Mouse (Mus musculus) embryonic fibroblast, embryonic 13.5 days (primary cell): Measurements from ENCODE around the gene Hps6. TPM values are rescaled to one million over a fixed set of nuclear protein-coding genes. Genes with fewer than 3 reads are reported as not detected.
A peak's percentile ranks its signal among the peaks of the same experiment; 100 is the strongest.
"Not testable (repeated sequence)": the region's sequence is repeated elsewhere in the genome, so short reads cannot be mapped to it uniquely, and the experiment has no call there.

ENCODE experiments used
- H3K27ac ChIP-seq: 2 replicates; pipeline ENCODE4 v1.5.1; 2012; ENCODE audit warnings: low read length, control low read depth, inconsistent platforms; ENCODE audit not compliant: insufficient read depth
- H3K4me1 ChIP-seq: 2 replicates; pipeline ENCODE4 v1.6.1; 2011; ENCODE audit warnings: low read length; ENCODE audit not compliant: control insufficient read depth, insufficient read depth
- H3K4me3 ChIP-seq: 2 replicates; pipeline ENCODE4 v1.5.1; 2011; ENCODE audit warnings: mild to moderate bottlenecking, control low read depth, low read length; ENCODE audit not compliant: insufficient read depth
- CTCF ChIP-seq: IDR thresholded peaks from 2 replicates; pipeline ENCODE4 v1.5.1; 2011; ENCODE audit warnings: mild to moderate bottlenecking, control low read depth, low read length, moderate library complexity, borderline replicate concordance; ENCODE audit not compliant: insufficient read depth
- POLR2A ChIP-seq: IDR thresholded peaks from 2 replicates; pipeline ENCODE4 v1.6.1; 2011; ENCODE audit warnings: low read depth, mild to moderate bottlenecking, control low read depth, low read length, moderate library complexity
- polyA plus RNA-seq: library from polyadenylated mRNA; stranded (reverse); fragments of >200 nt; gene quantifications from 2 replicates; pipeline ENCODE4 v1.2.4, GENCODE M21; 2011; ENCODE audit warnings: low read depth; ENCODE audit not compliant: missing spikeins, insufficient read length

Hps6 gene
- polyA plus RNA-seq: 4.7 and 5.4 TPM in 2 replicates

DNA sequence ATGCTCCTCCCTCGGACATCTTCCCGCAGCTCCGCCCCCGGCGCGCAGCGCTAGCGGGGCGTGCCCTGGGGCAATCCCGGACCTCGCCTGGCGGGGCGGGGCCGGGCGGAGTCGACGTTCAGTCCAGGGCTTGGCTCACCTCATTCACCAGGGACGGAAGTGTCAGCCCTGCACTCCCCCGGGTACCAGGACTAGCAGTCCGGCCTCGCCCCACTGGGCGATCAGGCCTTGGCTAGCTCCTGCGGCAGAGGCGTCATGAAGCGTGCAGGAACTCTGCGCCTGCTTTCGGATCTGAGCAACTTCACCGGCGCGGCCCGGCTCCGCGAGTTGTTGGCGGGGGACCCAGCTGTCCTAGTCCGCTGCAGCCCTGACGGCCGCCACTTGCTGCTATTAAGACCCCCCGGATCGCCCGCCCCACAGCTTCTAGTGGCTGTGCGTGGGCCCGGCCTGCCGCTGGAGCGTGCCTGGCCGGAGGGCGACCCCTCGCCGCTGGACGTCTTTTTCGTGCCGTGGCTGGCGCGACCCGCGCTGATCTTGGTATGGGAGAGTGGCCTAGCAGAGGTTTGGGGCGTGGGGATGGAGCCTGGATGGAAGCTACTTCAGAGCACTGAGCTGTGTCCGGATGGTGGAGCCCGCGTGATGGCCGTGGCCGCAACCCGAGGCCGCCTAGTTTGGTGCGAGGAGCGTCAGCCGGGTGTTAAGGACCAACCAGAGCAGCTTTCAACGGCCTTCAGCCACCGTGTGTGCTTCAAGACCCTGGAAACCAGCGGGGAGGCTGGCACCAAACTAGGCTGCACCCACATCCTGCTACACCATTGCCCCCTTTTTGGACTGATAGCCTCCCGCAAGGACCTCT lies at the start of gene Hps6:
TSS of gene Hps6 (plus strand) at position 138 of the 856 bp plus-strand sequence.
- peak within 1 kb of the TSS; percentile 62 for H3K27ac ChIP-seq
- 0 out of 2 replicates have a peak, but pooled peaks cover 5% of the 10 kb centered on the region for H3K4me1 ChIP-seq
- TF ChIP-seq CTCF (no peak), POLR2A (peak; percentile 94)
- H3K4me3 ChIP-seq: peak within 1 kb of the TSS; percentile 66

DNA sequence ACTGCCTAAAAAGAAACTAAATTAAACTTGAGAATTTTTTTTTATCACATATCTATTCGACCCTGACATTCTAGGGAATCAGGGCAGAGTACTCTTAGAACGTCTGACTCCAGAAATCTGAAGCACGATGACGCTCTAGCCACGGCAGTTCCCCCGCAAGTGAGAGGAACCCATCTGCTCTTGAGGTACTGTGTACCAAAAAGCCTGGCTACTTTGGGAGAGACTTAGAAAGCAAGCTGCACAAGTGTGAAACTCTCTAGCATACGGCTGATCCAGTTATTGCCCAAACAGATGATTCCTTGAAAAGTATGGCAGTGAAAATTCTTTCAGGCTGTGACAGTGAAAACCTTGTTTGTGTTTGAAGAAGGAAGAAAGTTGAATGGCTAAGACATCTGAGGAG lies 46.6 kb upstream of the Hps6 start:
- Histone ChIP-seq H3K4me3 (no peak overlapping the region), H3K4me1 (no peaks in the 10 kb centered on the region), H3K27ac (no peak overlapping the region)
- TF ChIP-seq CTCF (no peak), POLR2A (no peak)

DNA sequence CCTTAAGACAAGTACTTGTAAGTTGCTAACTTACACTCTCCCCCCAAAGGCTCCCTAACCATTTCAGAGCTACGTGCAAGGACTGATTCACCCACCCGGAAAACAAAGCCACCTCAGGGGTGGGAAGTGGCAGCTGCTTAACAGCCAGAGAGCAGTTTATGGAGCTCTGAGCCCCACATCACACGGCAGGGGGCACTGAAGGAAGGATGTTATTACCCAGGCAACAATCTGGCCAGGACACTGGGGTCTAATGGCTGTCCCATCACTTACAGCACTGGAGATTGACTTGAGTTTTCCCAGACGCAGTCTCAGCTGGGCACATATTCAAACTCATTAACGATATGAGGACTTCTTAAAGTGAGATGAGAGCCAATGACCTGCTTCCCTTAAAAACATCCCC lies 42.5 kb upstream of the Hps6 start:
- Histone ChIP-seq H3K4me1 (no peaks in the 10 kb centered on the region), H3K27ac (no peak overlapping the region), H3K4me3 (no peak overlapping the region)
- TF ChIP-seq CTCF (no peak), POLR2A (no peak)

DNA sequence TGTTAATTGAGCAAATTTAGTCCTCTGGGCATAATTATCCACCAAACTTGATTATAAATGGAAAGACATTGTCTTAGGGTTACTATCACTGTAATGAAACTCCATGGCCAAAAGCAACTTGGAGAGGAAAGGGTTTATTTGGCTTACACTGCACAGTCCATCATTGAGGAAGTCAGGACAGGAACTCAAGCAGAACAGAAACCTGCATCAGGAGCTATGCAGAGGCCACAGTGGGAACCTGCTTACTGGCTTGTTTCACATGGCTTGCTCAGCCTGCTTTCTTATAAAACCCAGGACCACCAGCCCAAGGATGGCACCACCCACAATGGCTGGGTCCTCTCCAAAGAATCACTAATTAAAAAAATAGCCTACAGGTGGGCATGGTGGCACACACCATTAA lies 18.9 kb upstream of the Hps6 start:
- Histone ChIP-seq H3K4me1 (no peaks in the 10 kb centered on the region), H3K27ac (no peak overlapping the region), H3K4me3 (no peak overlapping the region)
- TF ChIP-seq CTCF: no peak
- no peak for TF ChIP-seq POLR2A

DNA sequence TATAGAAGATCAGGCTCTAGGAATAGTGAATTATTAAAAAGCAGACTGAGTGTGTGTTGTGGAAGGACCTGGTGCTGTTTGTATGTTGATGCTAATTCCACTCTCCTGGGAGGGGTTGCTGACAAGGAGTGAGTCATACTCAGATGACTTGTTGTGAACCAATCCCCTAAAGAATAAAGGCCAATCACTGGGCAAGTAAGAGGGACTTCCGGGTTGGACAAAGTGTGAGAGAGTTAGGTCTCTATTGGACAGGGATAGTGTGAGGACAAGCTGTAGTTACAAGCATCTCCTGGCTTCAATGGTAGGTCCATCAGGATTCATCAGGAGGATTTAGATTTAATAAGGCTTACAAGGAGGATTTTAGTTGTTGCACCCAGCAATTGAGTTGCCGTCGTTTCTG lies 15.1 kb upstream of the Hps6 start:
- Histone ChIP-seq H3K27ac (no peak overlapping the region), H3K4me3 (no peak overlapping the region), H3K4me1 (no peaks in the 10 kb centered on the region)
- no peak for TF ChIP-seq POLR2A
- TF ChIP-seq CTCF: no peak

DNA sequence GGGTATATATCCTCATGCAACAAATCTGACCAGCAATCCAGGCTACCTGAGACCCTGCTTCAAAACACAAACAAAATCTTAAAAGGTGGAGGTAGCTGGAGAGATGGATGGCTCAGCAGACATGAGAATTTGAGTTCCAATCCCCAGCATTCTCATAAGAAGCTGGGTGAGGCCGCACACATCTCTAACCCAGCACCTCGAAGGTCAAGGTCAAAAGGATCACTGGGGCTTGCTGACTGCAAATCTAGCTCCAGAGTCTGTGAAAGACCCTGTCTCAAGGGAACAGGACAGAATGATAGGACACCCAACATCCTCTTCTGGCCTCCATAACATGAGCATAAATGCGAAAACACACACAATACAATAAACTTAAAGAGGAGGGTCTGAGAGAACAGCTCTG lies 12.1 kb upstream of the Hps6 start:
- Histone ChIP-seq H3K27ac (no peak overlapping the region), H3K4me1 (no peaks in the 10 kb centered on the region), H3K4me3 (no peak overlapping the region)
- TF ChIP-seq CTCF: no peak
- TF ChIP-seq POLR2A: no peak

DNA sequence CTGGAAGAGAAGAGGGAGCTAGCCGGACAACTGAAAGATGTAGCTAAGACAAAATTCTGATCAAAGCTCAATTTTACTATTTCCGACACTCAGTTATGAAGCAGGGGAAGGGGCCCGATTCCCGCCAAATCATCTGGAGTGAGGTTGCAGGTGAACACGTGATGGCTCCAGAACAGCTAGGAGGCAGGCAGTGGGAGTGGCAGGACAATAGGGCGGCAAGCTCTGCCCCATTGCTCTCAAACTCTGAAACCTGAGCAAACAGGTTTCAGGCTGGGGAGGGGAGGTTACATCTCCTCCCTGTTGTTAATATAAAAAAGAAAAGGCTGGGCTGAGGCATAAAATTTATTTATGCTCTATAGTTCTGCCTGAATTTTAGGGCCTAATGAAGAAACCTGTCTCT lies 9.9 kb upstream of the Hps6 start:
- H3K27ac ChIP-seq, H3K4me3 ChIP-seq, H3K4me1 ChIP-seq: not testable (repeated sequence)

DNA sequence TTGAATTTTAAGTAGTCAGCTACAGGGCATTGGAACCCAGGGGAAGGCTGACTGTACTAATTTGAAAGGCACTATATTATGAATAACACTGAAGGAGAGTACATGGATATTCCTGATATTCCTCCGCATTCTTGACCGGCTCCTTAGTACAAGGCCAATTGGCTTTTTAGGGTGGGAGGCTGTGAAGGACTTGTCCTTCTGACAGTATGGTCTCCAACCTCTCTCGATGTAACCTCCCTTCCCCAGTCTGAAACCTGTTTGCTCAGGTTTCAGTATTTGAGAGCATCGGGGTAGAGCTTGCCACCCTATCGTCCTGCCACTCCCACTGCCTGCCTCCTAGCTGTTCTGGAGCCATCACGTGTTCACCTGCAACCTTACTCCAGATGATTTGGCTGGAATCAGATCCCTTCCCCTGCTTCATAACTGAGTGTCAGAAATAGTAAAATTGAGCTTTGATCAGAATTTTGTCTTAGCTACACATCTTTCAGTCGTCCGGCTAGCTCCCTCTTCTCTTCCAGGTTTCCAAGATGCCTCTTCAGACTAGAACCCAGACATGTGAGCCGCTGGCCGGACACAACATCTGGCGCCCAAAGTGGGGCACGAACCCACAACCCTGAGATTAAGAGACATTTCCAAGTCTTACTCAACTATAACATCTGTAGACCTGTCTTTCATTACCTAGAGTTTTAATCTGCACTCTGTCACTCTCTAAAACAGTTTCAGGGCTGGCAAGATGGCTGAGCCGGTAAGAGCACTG lies 9.1 kb upstream of the Hps6 start:
- TF ChIP-seq POLR2A (no peak), CTCF (no peak)
- no peak overlapping the region for H3K27ac ChIP-seq
- H3K4me3 ChIP-seq: no peak overlapping the region
- H3K4me1 ChIP-seq: no peaks in the 10 kb centered on the region

DNA sequence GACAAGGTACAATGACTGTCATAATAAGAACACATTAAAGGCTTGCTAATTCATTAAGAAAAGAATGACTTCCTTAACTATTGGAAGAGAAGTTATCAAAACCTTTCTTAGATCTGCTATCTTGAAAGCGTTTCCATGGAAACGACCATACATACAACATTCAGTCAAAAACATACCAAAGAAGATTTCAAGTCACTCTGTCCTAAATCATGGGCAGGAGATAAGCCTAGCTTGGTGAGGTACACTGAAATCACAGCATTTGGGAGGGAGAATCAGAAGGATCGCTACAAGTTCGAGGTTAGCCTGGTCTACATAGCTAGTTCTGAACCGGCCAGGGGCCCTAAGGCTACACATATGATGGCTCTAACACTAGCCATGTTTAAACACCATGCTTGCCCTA lies 5.9 kb upstream of the Hps6 start:
- H3K4me1 ChIP-seq: no peaks in the 10 kb centered on the region
- peak overlapping the region; percentile 55 for H3K4me3 ChIP-seq
- TF ChIP-seq CTCF (no peak), POLR2A (no peak)
- H3K27ac ChIP-seq: no peak overlapping the region

DNA sequence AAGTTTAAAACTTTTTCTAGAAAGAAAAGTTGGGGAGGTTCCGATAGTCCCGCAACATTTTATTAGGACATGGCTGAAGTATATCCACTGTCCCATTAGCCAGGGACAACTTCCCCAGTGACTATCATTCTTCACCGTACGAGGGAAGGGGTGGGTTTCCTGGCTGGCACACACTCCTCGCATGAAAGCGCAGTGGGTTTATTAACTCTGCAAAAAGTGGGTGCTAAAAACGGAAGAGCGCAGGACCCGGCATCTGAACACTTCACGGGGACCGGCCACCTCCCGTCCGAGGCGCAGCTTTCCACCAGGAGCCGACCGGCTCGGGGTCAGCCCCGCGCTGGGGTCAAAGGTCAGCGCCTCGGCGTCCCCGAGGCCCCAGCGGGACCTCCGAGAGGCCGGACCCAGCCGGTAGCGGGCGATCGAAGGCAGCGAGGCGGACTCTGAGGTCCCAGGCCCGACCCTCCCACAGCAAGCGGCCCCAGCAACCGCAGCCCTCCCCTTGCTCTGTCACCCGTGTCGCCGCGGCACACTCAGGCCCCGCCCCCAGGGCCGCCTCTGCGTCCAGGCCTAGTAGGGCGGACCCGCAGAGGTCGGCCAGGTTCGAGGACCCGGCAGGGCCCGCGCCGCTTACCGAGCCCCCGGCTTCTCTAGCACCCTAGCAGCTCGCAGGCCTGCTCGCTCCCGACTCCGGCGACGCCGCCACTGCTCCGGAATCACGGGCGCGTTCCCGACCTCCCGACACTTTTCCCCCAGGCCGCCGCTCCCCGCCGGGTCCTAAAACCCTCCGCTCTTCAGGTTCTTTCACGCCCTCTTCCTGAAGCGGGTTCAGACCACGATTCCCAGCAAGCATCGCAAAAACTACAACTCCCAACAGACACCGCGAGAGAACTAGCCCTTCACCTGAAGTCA lies 5.3 kb upstream of the Hps6 start, which contains the start of gene Armh3:
TSS of gene Armh3 (minus strand) at position 704 of the 909 bp plus-strand sequence.
- Histone ChIP-seq H3K4me1 (no peaks in the 10 kb centered on the region), H3K27ac (peak within 1 kb of the TSS; percentile 76), H3K4me3 (peak within 1 kb of the TSS; percentile 55)
- TF ChIP-seq POLR2A: peak; percentile 52
- no peak for TF ChIP-seq CTCF
